8 mouse cellular contexts compared by ENCODE assay signal in the genomic region with DNA sequence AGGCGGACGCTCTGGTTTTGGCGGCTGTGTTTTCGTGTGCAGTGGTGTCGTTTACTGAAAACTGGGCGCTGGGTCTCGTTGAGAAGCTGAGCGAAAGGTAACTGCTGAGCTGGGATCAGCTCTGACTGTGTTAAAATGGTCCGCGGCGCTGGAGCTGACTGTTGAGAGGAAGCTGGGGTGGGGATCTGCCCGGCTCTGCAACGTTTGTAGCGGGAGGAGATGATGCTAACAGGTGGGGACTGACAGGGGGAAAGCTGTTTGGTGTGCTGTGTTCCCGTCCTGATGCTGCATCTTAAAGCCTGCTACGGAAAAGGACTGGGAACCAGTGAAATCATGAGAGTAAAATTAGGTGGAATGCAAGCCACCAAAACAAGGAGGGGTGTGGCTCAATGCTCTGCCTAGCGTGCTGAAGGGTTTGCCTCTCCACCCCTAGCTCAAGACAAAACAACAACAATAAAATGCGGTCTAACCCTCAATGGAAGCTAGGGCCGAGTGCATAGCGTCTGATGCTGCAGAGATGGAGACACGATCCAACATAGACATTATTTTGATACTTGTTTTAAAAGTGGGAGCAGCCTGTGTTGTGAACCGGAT. TPM values are rescaled to one million over a fixed set of nuclear protein-coding genes. Genes with fewer than 3 reads are reported as not detected.
DNase-seq lines count a peak whose midpoint lies in the region; ATAC-seq and TF ChIP-seq lines count a peak whose summit lies in the region.

No protein-coding gene starts in this region.

- TF ChIP-seq EP300 in heart, adult 2 months (IDR thresholded peaks at IDR 0.05; ENCODE audit: insufficient read depth, low read depth, low read length): no peak

- H3K27me3 ChIP-seq in heart, adult 2 months (ENCODE audit: control insufficient read depth, insufficient read depth, low read length): no peaks in the 10 kb centered on the region
- H3K27me3 ChIP-seq in E14TG2a.4 (ENCODE audit: insufficient read depth, low read length): no peaks in the 10 kb centered on the region
- no peaks in the 10 kb centered on the region for H3K27me3 ChIP-seq in forebrain, embryonic 10.5 days (ENCODE audit: poor library complexity, severe bottlenecking)
- H3K27me3 ChIP-seq in liver, embryonic 13.5 days: no peaks in the 10 kb centered on the region

- no peaks in the 10 kb centered on the region for H3K9me3 ChIP-seq in E14TG2a.4 (ENCODE audit: low read length)
- no peaks in the 10 kb centered on the region for H3K9me3 ChIP-seq in forebrain, embryonic 10.5 days
- H3K9me3 ChIP-seq in liver, embryonic 13.5 days (replicated peaks): no peaks in the 10 kb centered on the region

- TF ChIP-seq CTCF in heart, adult 2 months (IDR thresholded peaks at IDR 0.05): no peak
- TF ChIP-seq CTCF in E14TG2a.4 (conservative IDR thresholded peaks at IDR 0.05; ENCODE audit: low read length): no peak

- no peaks in the 10 kb centered on the region for H3K79me2 ChIP-seq in heart, adult 2 months (replicated peaks; ENCODE audit: control insufficient read depth, insufficient read depth, low read length)

- peak; percentile 56 for ATAC-seq in liver, embryonic 13.5 days (ENCODE audit: low read depth)

- H3K4me1 ChIP-seq in heart, adult 2 months (ENCODE audit: control insufficient read depth, insufficient read depth, low read length): peaks cover 1% of the 10 kb centered on the region
- H3K4me1 ChIP-seq in E14TG2a.4 (replicated peaks; ENCODE audit: low read depth, low read length): peaks cover 26% of the 10 kb centered on the region
- H3K4me1 ChIP-seq in forebrain, embryonic 10.5 days: peaks cover 26% of the 10 kb centered on the region
- peaks cover 26% of the 10 kb centered on the region for H3K4me1 ChIP-seq in liver, embryonic 13.5 days (replicated peaks)

- no peak overlapping the region for H3K9ac ChIP-seq in heart, adult 2 months (ENCODE audit: low read depth, low read length)
- peak overlapping the region; percentile 82 for H3K9ac ChIP-seq in liver, embryonic 13.5 days

- H3K27ac ChIP-seq in heart, adult 2 months: no peak overlapping the region
- H3K27ac ChIP-seq in forebrain, embryonic 10.5 days: peak overlapping the region; percentile 90
- peak overlapping the region; percentile 97 for H3K27ac ChIP-seq in liver, embryonic 13.5 days

- DNase-seq in heart, adult 2 months: no peak
- no peak for DNase-seq in heart, postnatal 10 days
- no peak for DNase-seq in forebrain, embryonic 10.5 days (ENCODE audit: extremely low spot score, low spot score)
- no peak for DNase-seq in liver, embryonic 13.5 days
- no peak for DNase-seq in spleen, adult 12 weeks (ENCODE audit: low spot score)
- no peak for DNase-seq in spleen, postnatal 36 days (ENCODE audit: low spot score in 2 of 2)
- DNase-seq in right cerebral cortex, postnatal 14 days: no peak

- no peak for TF ChIP-seq POLR2A in heart, adult 2 months (IDR thresholded peaks at IDR 0.05; ENCODE audit: insufficient read depth, low read depth, low read length)

- intact Hi-C loops in heart, adult 2 months (cut with DNase I): no loop called here
- intact Hi-C loops in heart, postnatal 10 days (cut with DNase I): no loop called here

- peak overlapping the region; percentile 76 for H3K4me2 ChIP-seq in liver, embryonic 13.5 days

- H3K36me3 ChIP-seq in heart, adult 2 months (ENCODE audit: control insufficient read depth, insufficient read depth, low read length): peaks cover 2% of the 10 kb centered on the region; the same call in 1 of the 2 replicates
- H3K36me3 ChIP-seq in E14TG2a.4 (ENCODE audit: insufficient read depth, low read length): peaks cover 50% of the 10 kb centered on the region
- H3K36me3 ChIP-seq in forebrain, embryonic 10.5 days (replicated peaks): peaks cover 19% of the 10 kb centered on the region
- H3K36me3 ChIP-seq in liver, embryonic 13.5 days: 0 out of 2 replicates have a peak, but pooled peaks cover 4% of the 10 kb centered on the region

- 1% methylated on average over 22 of the region's 22 CpGs for WGBS in heart, adult 2 months
- 2% methylated on average over 22 of the region's 22 CpGs for WGBS in forebrain, embryonic 10.5 days
- WGBS in liver, embryonic 13.5 days (ENCODE audit: insufficient replicate concordance): under 1% methylated on average over 22 of the region's 22 CpGs

- peak overlapping the region; percentile 71 for H3K4me3 ChIP-seq in heart, adult 2 months
- peak overlapping the region; percentile 95 for H3K4me3 ChIP-seq in E14TG2a.4 (replicated peaks; ENCODE audit: low read length)
- H3K4me3 ChIP-seq in forebrain, embryonic 10.5 days: peak overlapping the region; percentile 75
- H3K4me3 ChIP-seq in liver, embryonic 13.5 days (replicated peaks): peak overlapping the region; percentile 86

RNA-seq across cellular contexts. Expression of a gene that starts 0.4 kb away (rescaled TPM):
- total RNA-seq in heart, adult 2 months (2021): 1 to 10 TPM; 7.6 to 8.4 TPM
- polyA plus RNA-seq in heart, adult 2 months (2012; rRNA removed): 3.0 and 5.9 TPM in 2 replicates
- 1 to 10 TPM; 6.7 to 8.8 TPM for total RNA-seq in heart, postnatal 10 days (2021)
- 28.3 and 29.0 TPM in 2 replicates for polyA plus RNA-seq in forebrain, embryonic 10.5 days (2016; fragmentation: Nextera tagmentation; extraction: Ambion mirVana)
- 13.7 and 17.3 TPM in 2 replicates for polyA plus RNA-seq in liver, embryonic 13.5 days (2015; fragmentation: Nextera tagmentation; extraction: Ambion mirVana)
